Mouse (Mus musculus) brain, embryonic 18.5 days (tissue): Measurements from ENCODE around the gene Igll1.

Experiments
- DNase-seq: peaks from one replicate; pipeline ENCODE4 v3.0.0-alpha.2; 2012; ENCODE audit warnings: low read depth, low spot score

The Igll1 gene

DNA sequence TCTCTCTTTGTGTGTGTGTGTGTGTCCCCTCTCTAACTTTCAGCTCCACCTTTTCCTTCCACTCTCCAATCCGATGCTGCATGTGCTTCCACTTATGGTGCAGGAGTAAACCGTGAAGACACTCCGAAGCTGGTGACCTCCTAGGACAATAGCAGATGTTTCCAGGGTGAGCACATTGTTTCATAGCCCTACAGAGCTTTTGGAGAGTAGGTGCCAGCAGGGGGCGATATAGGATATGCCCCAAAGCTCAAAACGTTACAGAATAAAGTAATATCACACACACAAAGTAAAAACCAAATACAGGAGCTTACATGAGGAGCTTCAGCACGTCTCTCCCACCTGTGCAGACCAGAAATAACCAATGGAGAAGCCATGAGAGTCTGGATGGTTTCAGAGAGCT is 8.9 kb downstream of the Igll1 start:
- no peak for DNase-seq

GRCm38 (mm10) chr16:16852411-16852810 is 11.4 kb downstream of the Igll1 start:
- DNase-seq: no peak

- DNase-seq: no peak
Observed at GRCm38 (mm10) chr16:16849196-16849595, 14.6 kb downstream of the Igll1 start.

GRCm38 (mm10) chr16:16829671-16830070 is 34.1 kb downstream of the Igll1 start:
- no peak for DNase-seq

DNA sequence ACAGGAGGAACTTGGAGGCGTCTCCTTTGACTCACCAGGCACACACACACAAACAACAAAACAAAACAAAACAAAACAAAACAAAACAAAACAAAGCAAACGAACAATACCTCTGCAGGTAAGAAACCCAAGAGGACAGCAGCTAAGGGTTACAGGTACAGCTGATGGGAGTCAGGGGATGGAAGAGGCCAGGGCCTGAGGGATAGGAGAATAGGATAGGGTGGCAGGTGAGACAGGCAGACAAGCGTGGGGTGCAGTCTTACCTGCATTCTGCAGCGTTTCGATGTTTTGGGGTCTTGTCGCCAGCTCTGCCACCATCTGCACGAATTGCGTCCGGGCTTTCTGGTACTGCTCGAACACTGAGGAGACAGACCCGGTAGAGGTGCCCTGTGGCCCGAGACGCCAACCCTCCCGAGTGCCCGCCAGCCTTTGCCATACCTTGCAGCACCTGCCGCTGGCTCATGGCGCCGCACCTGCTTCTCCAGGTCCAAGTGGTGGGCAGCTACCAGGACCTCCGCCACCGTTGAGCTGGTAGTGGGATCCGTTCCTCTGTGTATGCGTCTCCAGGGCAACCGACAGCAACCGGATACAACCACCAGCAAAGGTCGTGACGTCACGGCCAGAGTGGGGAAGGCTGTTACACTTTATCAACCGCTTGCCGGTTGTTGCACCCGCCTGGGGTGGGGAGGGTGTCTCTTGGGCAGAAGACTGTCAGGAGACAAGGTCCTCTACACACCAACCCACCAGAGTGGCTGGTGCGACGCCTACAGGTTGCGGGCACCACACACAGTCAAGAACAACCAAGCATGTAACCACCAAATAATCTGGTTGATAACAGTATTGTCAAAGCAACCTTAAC is 34.8 kb downstream of the Igll1 start, which contains the start of gene Spag6l:
TSS of gene Spag6l (minus strand) at position 700 of the 859 bp plus-strand sequence.
- peak; percentile 47 for DNase-seq

DNA sequence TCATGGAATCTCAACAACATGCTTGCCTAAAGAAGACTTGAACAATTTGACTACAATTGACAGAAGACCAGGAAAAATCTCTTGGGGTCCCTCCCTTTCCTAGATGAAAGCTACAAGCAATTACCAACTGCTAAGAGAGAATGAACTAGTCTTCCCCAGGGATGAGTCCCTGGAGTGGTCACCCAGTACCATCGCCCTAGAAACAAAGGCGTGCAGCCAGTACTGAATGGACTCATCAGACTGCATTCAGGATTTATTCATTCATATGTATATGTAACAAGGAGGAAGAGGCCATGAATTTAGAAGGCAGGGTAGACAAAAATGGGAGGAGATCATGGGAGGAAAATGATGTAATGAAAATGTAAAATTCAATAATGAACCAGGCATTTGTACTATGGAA is 37.6 kb downstream of the Igll1 start:
- DNase-seq: no peak

GRCm38 (mm10) chr16:16825476-16825875 is 38.3 kb downstream of the Igll1 start:
- DNase-seq: no peak
